Mouse (Mus musculus) granulocyte monocyte progenitor cell, adult 5-6 weeks (primary cell): ENCODE results near the gene Slc16a5. TPM values are rescaled to one million over a fixed set of nuclear protein-coding genes. Genes with fewer than 3 reads are reported as not detected.

Source experiments
- ATAC-seq: replicated peaks from 2 replicates; pipeline ENCODE4 v1.8.0; 2016; ENCODE audit warnings: mild to moderate bottlenecking, moderate TSS enrichment, inconsistent platforms; ENCODE audit not compliant: poor library complexity, severe bottlenecking
- total RNA-seq, 2 experiments: library from RNA; stranded (forward) in 1 of 2; stranded (reverse) in 1 of 2; fragments of 200-712, 200-1000 nt in 1 of 2; fragments of >200 nt in 1 of 2; fragmentation: Nextera tagmentation in 1 of 2; gene quantifications; 2 replicates each; pipeline ENCODE4 v1.2.3; 2014 to 2017

Slc16a5 gene
- total RNA-seq (2014; fragmentation: Nextera tagmentation) (not detected in 2 replicates), total RNA-seq (2017) (not detected in 2 replicates)

- no peak for ATAC-seq
Observed at GRCm38 (mm10) chr11:115462243-115462891, at the start of gene Slc16a5. Slc16a5 (plus strand) TSS chr11:115462474.

- peak; percentile 97 for ATAC-seq
Observed at GRCm38 (mm10) chr11:115419531-115420237, 42.6 kb upstream of the Slc16a5 start, which contains the start of the genes Atp5h and Kctd2. Atp5h (minus strand) TSS chr11:115419962. Kctd2 (plus strand) TSS chr11:115420128.

- 0 out of 2 replicates have a peak, but pooled peaks have one; percentile 18 for ATAC-seq
Observed at GRCm38 (mm10) chr11:115420336-115421190, 41.7 kb upstream of the Slc16a5 start.

GRCm38 (mm10) chr11:115421328-115421727 is 40.9 kb upstream of the Slc16a5 start:
- no peak for ATAC-seq

- no peak for ATAC-seq
Observed at GRCm38 (mm10) chr11:115421972-115422371, 40.3 kb upstream of the Slc16a5 start.

GRCm38 (mm10) chr11:115423091-115423490 is 39.2 kb upstream of the Slc16a5 start:
- no peak for ATAC-seq

- no peak for ATAC-seq
Observed at GRCm38 (mm10) chr11:115424666-115425065, 37.6 kb upstream of the Slc16a5 start.

GRCm38 (mm10) chr11:115425671-115426070 is 36.6 kb upstream of the Slc16a5 start:
- no peak for ATAC-seq

- ATAC-seq: peak; percentile 89
Observed at GRCm38 (mm10) chr11:115427482-115428331, 34.6 kb upstream of the Slc16a5 start.

GRCm38 (mm10) chr11:115429307-115429706 is 33.0 kb upstream of the Slc16a5 start:
- ATAC-seq: no peak

- no peak for ATAC-seq
Observed at GRCm38 (mm10) chr11:115430561-115430960, 31.7 kb upstream of the Slc16a5 start.

- ATAC-seq: no peak
Observed at GRCm38 (mm10) chr11:115432814-115433213, 29.5 kb upstream of the Slc16a5 start.

GRCm38 (mm10) chr11:115433342-115433741 is 28.9 kb upstream of the Slc16a5 start:
- no peak for ATAC-seq

GRCm38 (mm10) chr11:115435596-115436337 is 26.5 kb upstream of the Slc16a5 start:
- no peak; the same call in 1 of the 2 replicates for ATAC-seq

- no peak for ATAC-seq
Observed at GRCm38 (mm10) chr11:115437571-115438122, 24.6 kb upstream of the Slc16a5 start.

- no peak for ATAC-seq
Observed at GRCm38 (mm10) chr11:115439326-115439725, 22.9 kb upstream of the Slc16a5 start.

- no peak for ATAC-seq
Observed at GRCm38 (mm10) chr11:115439906-115440595, 22.2 kb upstream of the Slc16a5 start, which contains the start of gene Trim80. Trim80 (plus strand) TSS chr11:115440545.

GRCm38 (mm10) chr11:115441417-115441816 is 20.9 kb upstream of the Slc16a5 start:
- no peak for ATAC-seq
